Mouse (Mus musculus) forebrain, embryonic 11.5 days (tissue): ENCODE results near the gene Mtrf1l. TPM values are rescaled to one million over a fixed set of nuclear protein-coding genes. Genes with fewer than 3 reads are reported as not detected.

ENCODE experiments used
- ATAC-seq: fragments of 200-750 bp; cut with Nextera tagmentation; replicated peaks from 2 replicates; pipeline ENCODE4 v1.8.0; 2017; ENCODE audit warnings: moderate TSS enrichment; ENCODE audit not compliant: low FRiP score
- DNase-seq: peaks from one replicate; pipeline ENCODE4 v3.0.0-alpha.2; 2017; ENCODE audit warnings: low spot score
- H3K27ac ChIP-seq: fragments of 300-500 bp; sonication (generic); 2 replicates; pipeline ENCODE4 v1.5.1; 2014; ENCODE audit warnings: low read depth, low read length
- H3K27me3 ChIP-seq: fragments of 300-500 bp; sonication (generic); 2 replicates; pipeline ENCODE4 v1.6.1; 2014; ENCODE audit warnings: mild to moderate bottlenecking, low read length, mixed read lengths; ENCODE audit not compliant: control insufficient read depth, insufficient read depth
- H3K36me3 ChIP-seq: fragments of 300-500 bp; sonication (generic); 2 replicates; pipeline ENCODE4 v1.6.1; 2014; ENCODE audit warnings: mild to moderate bottlenecking, low read length, moderate library complexity, mixed read lengths; ENCODE audit not compliant: control insufficient read depth, insufficient read depth
- H3K4me1 ChIP-seq: fragments of 300-500 bp; sonication (generic); replicated peaks from 2 replicates; pipeline ENCODE4 v1.6.1; 2014; ENCODE audit warnings: low read length, mixed read lengths; ENCODE audit not compliant: control insufficient read depth, insufficient read depth
- H3K4me2 ChIP-seq: fragments of 300-500 bp; sonication (generic); 2 replicates; pipeline ENCODE4 v1.6.1; 2014; ENCODE audit warnings: low read depth, mild to moderate bottlenecking, low read length, moderate library complexity, mixed read lengths; ENCODE audit not compliant: severe bottlenecking
- H3K4me3 ChIP-seq: fragments of 300-500 bp; sonication (generic); 2 replicates; pipeline ENCODE4 v1.5.1; 2014; ENCODE audit warnings: low read depth, low read length
- H3K9ac ChIP-seq: fragments of 300-500 bp; sonication (generic); 2 replicates; pipeline ENCODE4 v1.6.1; 2014; ENCODE audit warnings: low read length
- H3K9me3 ChIP-seq: fragments of 300-500 bp; sonication (generic); 2 replicates; pipeline ENCODE4 v1.6.1; 2016; ENCODE audit warnings: low read length, mixed read lengths; ENCODE audit not compliant: control insufficient read depth
- WGBS: fragments of 180-500 bp; shearing (Covaris S2); extraction: QIAGEN DNeasy Blood & Tissue Kit; methylation state at CpG from one replicate; pipeline ENCODE4 v1.1.7; 2014; 5-methylcytosine and 5-hydroxymethylcytosine counted together
- polyA plus RNA-seq: library from polyadenylated mRNA; unstranded; fragments of >200 nt; fragmentation: Nextera tagmentation; extraction: Ambion mirVana; gene quantifications from 2 replicates; pipeline ENCODE4 v1.2.1, GENCODE M21; 2014

Mtrf1l gene
- polyA plus RNA-seq, 1 experiment from 2014 or later = 15.3 TPM

DNA sequence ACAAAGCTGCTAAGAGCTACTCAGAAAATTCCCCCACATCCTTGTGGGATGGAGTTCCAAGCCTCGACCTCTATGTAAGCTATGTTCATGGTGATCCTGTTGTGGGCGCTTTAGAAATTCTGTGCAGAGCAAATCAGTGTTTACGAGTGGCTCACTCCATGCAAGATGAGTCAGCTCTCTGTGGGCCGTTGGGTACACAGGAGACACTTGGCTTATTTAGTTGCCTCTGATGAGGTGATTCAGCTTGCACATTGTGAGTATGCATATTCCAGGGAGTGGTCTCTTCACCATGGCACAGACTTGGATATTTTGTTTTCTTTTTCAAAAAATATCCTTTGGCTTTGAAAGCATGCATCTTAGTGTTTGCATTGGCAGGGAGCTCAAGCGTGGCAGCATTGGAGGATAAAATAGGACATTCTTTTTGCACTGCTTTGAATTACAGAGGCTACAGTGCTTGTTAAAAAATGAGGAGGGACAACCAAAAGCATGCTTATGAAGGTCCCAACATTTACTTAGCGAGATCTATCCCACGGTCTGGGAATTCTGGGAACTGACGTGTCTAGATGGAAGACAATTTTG is 29.7 kb upstream of the Mtrf1l start:
- Histone ChIP-seq H3K9ac (no peak overlapping the region), H3K4me2 (no peak overlapping the region), H3K4me1 (no peaks in the 10 kb centered on the region), H3K4me3 (no peak overlapping the region), H3K27ac (no peak overlapping the region), H3K27me3 (no peaks in the 10 kb centered on the region), H3K36me3 (no peaks in the 10 kb centered on the region), H3K9me3 (no peaks in the 10 kb centered on the region)
- DNase-seq (no peak), ATAC-seq (no peak)
- 91% methylated on average over 8 of the region's 8 CpGs for WGBS

DNA sequence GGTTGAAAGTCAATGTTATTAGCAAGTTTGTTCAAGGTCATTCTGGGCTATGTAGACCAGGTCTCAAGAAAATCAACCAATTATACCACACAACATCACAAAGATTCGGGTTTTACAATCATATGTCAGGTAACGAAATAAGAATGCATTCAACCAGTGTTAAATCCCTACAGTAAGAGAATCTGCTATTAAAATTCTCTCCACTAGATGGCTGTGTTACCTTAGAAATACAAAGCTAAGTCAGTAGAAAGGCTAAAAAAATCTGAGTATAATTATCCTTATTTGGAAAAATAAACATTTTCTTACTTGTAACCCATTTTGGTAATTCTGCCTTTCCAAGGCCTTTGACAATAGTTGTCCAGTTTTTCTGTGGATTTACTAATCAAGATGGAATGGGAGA is 23.2 kb upstream of the Mtrf1l start:
- DNase-seq (no peak), ATAC-seq (no peak)
- H3K36me3 ChIP-seq = no peaks in the 10 kb centered on the region
- no peak overlapping the region for H3K27ac ChIP-seq
- 47% methylated on average over 2 of the region's 2 CpGs for WGBS
- no peaks in the 10 kb centered on the region for H3K4me1 ChIP-seq
- no peaks in the 10 kb centered on the region for H3K27me3 ChIP-seq
- no peak overlapping the region for H3K4me2 ChIP-seq
- no peaks in the 10 kb centered on the region for H3K9me3 ChIP-seq
- H3K9ac ChIP-seq = no peak overlapping the region
- no peak overlapping the region for H3K4me3 ChIP-seq

DNA sequence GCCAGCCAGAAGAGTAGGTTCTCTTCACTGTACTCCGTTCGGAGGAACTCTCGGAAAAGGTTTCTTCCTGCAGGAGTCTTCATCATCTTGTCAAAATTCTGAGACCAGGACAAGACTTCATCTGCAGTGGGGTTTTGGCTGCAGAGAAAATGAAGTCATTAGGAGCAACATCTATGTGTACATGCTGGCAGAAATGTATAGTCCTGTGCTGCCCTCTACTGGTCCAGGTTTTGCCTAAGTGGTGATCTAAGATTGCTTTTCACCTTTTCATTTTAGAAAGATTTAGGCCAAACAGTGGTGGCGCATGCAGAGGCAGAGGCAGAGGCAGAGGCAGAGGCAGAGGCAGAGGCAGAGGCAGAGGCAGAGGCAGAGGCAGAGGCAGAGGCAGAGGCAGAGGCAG is 17.7 kb upstream of the Mtrf1l start:
- no peak overlapping the region for H3K4me3 ChIP-seq
- no peak overlapping the region for H3K9ac ChIP-seq
- no peaks in the 10 kb centered on the region for H3K27me3 ChIP-seq
- no peaks in the 10 kb centered on the region for H3K9me3 ChIP-seq
- H3K27ac ChIP-seq = no peak overlapping the region
- WGBS = 88% methylated on average over 4 of the region's 4 CpGs
- DNase-seq (no peak), ATAC-seq (no peak)
- H3K36me3 ChIP-seq = no peaks in the 10 kb centered on the region
- no peaks in the 10 kb centered on the region for H3K4me1 ChIP-seq
- no peak overlapping the region for H3K4me2 ChIP-seq

DNA sequence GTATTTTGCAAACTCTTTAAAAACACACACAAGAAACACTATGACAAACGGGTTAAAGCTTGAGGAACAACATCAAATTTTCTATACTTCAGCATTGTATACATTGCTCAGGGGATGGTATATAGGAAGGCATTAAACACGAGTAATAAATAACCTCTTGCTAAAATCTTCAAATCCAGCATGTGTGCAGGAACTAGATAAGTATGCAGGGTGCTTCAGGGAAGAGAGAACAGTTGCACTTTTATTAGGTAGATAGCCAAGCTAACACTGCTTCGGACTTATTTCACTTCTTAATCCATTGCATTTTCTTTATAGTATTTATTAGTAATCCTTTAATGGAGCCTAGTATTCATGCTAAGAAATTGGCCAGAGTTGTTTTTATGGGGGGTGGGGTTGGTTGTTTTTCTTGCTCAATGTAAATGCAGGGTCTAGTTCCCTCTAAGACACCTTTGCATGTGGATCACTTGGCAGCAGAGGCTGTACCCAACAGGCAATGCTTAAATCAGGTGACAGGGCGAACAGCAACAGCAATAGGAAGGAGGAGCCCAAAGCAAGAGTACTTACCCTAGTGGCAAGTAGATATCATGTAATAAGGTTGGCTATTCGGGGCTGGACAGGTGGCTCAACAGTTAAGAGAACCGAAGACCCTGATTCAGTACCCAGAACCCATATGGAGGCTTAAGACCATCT is 2.8 kb upstream of the Mtrf1l start:
- no peak for ATAC-seq
- WGBS = 80% methylated on average over 6 of the region's 6 CpGs

DNA sequence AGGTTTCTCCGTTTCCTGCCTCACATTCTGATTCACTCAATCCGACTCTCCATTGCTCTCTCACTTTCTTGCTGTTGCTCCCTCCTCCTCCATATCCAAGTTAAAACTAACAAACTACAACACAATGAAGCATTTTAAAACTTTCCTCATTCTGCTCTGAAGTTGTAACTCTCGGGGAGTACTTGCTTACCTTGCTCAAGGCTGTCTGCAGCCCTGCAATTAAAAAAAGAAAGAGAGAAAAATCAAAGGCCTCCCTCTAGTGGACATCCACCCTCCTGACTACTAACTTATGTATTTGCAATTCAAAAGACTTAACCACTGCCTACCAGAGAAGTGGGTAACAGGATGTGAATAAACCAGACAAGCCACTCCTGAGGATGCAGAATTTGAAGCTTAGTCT is 1.1 kb upstream of the Mtrf1l start:
- DNase-seq (no peak), ATAC-seq (peak; percentile 23)
- Histone ChIP-seq H3K4me3 (peak overlapping the region; percentile 87), H3K4me2 (peak overlapping the region; percentile 69), H3K4me1 (peaks cover 2% of the 10 kb centered on the region; the same call in 1 of the 2 replicates), H3K9me3 (no peaks in the 10 kb centered on the region), H3K9ac (no peak overlapping the region; the same call in 1 of the 2 replicates), H3K27me3 (no peaks in the 10 kb centered on the region), H3K27ac (no peak overlapping the region; the same call in 1 of the 2 replicates), H3K36me3 (no peaks in the 10 kb centered on the region)
- 4% methylated on average over 3 of the region's 3 CpGs for WGBS

More for the DNA sequence above, 2.8 kb upstream of the Mtrf1l start:
- no peaks in the 10 kb centered on the region for H3K9me3 ChIP-seq
- no peak overlapping the region for H3K9ac ChIP-seq
- no peak overlapping the region for H3K27ac ChIP-seq
- no peak overlapping the region for H3K4me2 ChIP-seq
- no peaks in the 10 kb centered on the region for H3K36me3 ChIP-seq
- DNase-seq = no peak
- peaks cover 2% of the 10 kb centered on the region; the same call in 1 of the 2 replicates for H3K4me1 ChIP-seq
- no peak overlapping the region for H3K4me3 ChIP-seq
- no peaks in the 10 kb centered on the region for H3K27me3 ChIP-seq

DNA sequence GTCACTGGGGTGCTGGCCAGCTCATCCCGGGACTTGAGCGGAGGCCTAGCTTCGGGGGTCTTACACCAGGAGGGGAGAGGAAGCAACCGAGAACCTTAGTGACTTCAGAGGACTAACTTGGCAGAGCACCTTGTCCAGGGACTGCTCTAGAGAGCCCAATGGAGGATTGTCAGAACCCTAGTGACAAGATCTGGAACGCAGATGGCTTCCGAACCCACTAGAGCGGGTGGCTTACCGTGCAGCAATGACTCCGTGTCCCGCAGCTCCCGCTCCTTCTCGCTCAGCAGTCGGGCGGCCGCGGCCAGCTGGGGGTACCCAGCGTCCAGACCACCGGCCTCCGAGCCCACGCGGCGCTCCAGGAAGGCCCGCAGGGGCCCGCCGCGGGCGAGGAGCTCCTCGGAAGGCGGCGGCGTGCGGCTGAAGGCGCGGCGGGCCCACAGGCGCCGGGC is 395 bp downstream of the Mtrf1l start:
- peak overlapping the region; percentile 81 for H3K9ac ChIP-seq
- H3K4me2 ChIP-seq = peak overlapping the region; percentile 49
- peak overlapping the region; percentile 75 for H3K27ac ChIP-seq
- H3K27me3 ChIP-seq = no peaks in the 10 kb centered on the region
- ATAC-seq (0 out of 2 replicates have a peak, but pooled peaks have one; percentile 0), DNase-seq (no peak)
- H3K4me1 ChIP-seq = peaks cover 2% of the 10 kb centered on the region; the same call in 1 of the 2 replicates
- H3K4me3 ChIP-seq = peak overlapping the region; percentile 87
- peaks cover 5% of the 10 kb centered on the region; the same call in 1 of the 2 replicates for H3K36me3 ChIP-seq
- no peaks in the 10 kb centered on the region for H3K9me3 ChIP-seq
- WGBS = under 1% methylated on average over 37 of the region's 37 CpGs

DNA sequence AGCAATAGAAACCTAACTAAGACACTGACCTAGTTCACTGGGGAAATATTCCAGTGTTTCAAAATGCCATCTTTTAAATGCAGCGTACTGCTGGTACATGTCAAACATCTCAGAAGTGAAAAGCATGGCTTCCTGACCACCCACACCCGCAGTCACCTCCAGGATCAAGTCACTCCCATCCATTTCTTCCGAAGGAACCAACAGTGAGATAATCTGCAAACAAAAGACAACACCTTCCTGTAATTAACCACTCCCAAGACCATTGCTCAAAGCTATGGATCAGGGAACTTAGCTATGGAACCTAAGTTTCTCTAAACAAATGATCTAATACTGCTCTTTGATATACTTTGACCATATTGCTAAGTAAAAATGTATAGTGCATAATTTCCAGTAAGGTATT is 4.9 kb downstream of the Mtrf1l start:
- H3K4me3 ChIP-seq = no peak overlapping the region
- H3K9me3 ChIP-seq = no peaks in the 10 kb centered on the region
- H3K27me3 ChIP-seq = no peaks in the 10 kb centered on the region
- no peak overlapping the region for H3K9ac ChIP-seq
- 95% methylated on average over 3 of the region's 3 CpGs for WGBS
- DNase-seq (no peak), ATAC-seq (no peak)
- peaks cover 2% of the 10 kb centered on the region; the same call in 1 of the 2 replicates for H3K4me1 ChIP-seq
- H3K27ac ChIP-seq = no peak overlapping the region
- peaks cover 18% of the 10 kb centered on the region for H3K36me3 ChIP-seq
- no peak overlapping the region for H3K4me2 ChIP-seq

DNA sequence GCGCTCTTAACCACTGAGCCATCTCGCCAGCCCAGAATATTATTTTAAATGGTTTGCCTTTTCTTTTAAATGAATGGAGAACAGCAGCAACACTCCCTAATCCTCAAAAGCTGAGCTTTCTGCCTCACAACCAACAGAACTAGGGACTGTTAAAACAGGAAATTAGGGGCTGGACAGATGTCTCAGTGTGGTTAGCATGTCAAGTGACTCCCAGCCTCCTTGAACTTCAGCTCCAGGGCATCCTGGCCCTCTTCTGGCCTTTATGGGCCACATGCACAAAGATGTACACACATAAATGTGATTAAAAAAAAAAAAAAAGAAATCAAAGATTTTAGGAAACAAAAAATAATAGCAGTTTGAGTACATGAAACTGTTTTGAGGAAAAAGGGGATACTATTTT is 7.7 kb downstream of the Mtrf1l start:
- no peak for DNase-seq
- Histone ChIP-seq H3K4me1 (no peaks in the 10 kb centered on the region), H3K9me3 (no peaks in the 10 kb centered on the region), H3K27me3 (no peaks in the 10 kb centered on the region), H3K4me3 (no peak overlapping the region), H3K9ac (no peak overlapping the region), H3K4me2 (no peak overlapping the region), H3K36me3 (peaks cover 25% of the 10 kb centered on the region), H3K27ac (no peak overlapping the region)
- ATAC-seq = no peak
- WGBS = 98% methylated on average over 2 of the region's 2 CpGs
